8 mouse cellular contexts compared by ENCODE assay signal in the genomic region with DNA sequence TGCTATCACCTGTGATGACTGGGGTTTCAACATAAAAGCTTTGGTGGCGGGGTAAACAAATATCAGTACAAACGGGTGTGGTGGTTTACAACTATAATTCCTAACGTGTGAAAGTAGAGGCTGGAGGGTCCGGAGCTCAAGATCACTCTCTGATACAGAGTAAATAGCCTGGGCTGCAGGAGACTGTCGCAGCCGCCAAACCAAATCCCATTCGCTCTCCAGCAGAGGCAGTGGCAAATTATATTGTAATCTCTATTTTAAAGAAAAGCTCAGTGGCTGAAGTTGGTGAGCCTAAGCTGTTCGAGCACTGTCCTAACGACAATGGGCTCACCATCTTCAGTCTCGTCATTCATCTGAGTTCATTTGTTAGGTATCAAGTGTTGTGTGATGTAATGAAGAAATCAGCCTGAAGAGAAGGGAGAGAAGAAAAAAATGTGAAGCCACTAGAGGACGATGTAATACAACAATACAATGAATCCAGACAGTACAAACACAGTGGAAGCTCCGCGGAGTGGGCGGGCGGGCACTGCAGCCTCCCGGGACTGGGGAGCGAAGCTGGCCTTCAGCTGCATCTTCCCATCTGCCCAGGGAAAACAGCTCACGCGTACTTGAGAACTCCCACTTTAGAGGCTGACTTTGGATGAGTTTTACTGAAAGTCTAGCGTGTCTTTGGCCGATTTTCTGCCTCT. TPM values are rescaled to one million over a fixed set of nuclear protein-coding genes. Genes with fewer than 3 reads are reported as not detected.
DNase-seq lines count a peak whose midpoint lies in the region; ATAC-seq and TF ChIP-seq lines count a peak whose summit lies in the region.

No protein-coding gene starts in this region.

- no peaks in the 10 kb centered on the region for H3K9me3 ChIP-seq in liver, postnatal 0 days (ENCODE audit: low read length)
- H3K9me3 ChIP-seq in liver, embryonic 12.5 days (replicated peaks), result no peaks in the 10 kb centered on the region

- ATAC-seq in liver, postnatal 0 days, result no peak
- no peak for ATAC-seq in liver, embryonic 12.5 days

- peak; percentile 36 for TF ChIP-seq CTCF in liver, postnatal 0 days (IDR thresholded peaks at IDR 0.05; ENCODE audit: low read depth)

- H3K9ac ChIP-seq in liver, postnatal 0 days (replicated peaks), result no peak overlapping the region
- no peak overlapping the region for H3K9ac ChIP-seq in liver, embryonic 12.5 days

- H3K4me1 ChIP-seq in liver, postnatal 0 days (ENCODE audit: insufficient read depth), result peaks cover 3% of the 10 kb centered on the region; the same call in 1 of the 2 replicates
- no peaks in the 10 kb centered on the region for H3K4me1 ChIP-seq in liver, embryonic 12.5 days

- H3K4me2 ChIP-seq in liver, postnatal 0 days (ENCODE audit: low read depth, low read length), result no peak overlapping the region
- no peak overlapping the region for H3K4me2 ChIP-seq in liver, embryonic 12.5 days

- no peak for TF ChIP-seq EP300 in liver, postnatal 0 days (IDR thresholded peaks at IDR 0.05; ENCODE audit: low read depth)

- no peak overlapping the region for H3K4me3 ChIP-seq in liver, postnatal 0 days (ENCODE audit: low read depth, low read length)
- H3K4me3 ChIP-seq in liver, embryonic 12.5 days, result no peak overlapping the region

- H3K27ac ChIP-seq in liver, postnatal 0 days (ENCODE audit: low read depth), result no peak overlapping the region
- H3K27ac ChIP-seq in liver, embryonic 12.5 days, result no peak overlapping the region

- H3K36me3 ChIP-seq in liver, postnatal 0 days (replicated peaks; ENCODE audit: insufficient read depth, low read length), result no peaks in the 10 kb centered on the region
- H3K36me3 ChIP-seq in liver, embryonic 12.5 days, result no peaks in the 10 kb centered on the region

- H3K27me3 ChIP-seq in liver, postnatal 0 days (ENCODE audit: insufficient read depth, low read length), result no peaks in the 10 kb centered on the region
- no peaks in the 10 kb centered on the region for H3K27me3 ChIP-seq in liver, embryonic 12.5 days (replicated peaks)

- no peak for DNase-seq in liver, postnatal 0 days
- DNase-seq in cerebellum, postnatal 14 days, result peak; percentile 30 to 48
- DNase-seq in gastrocnemius, postnatal 25 days, result peak; percentile 63
- DNase-seq in kidney, postnatal 14 days, result peak; percentile 64
- peak; percentile 40 to 71 for DNase-seq in lung, postnatal 4 days
- DNase-seq in telencephalon, adult 2 months (ENCODE audit: low read depth, low spot score), result peak; percentile 68
- no peak for DNase-seq in adipocyte (ENCODE audit: low spot score)

- 56% methylated on average over 21 of the region's 21 CpGs for WGBS in liver, postnatal 0 days (ENCODE audit: insufficient replicate concordance)
- WGBS in liver, embryonic 12.5 days (ENCODE audit: insufficient replicate concordance), result 60% methylated on average over 21 of the region's 21 CpGs

RNA-seq across cellular contexts. Expression of gene Slc30a5, which starts 13.8 kb away (rescaled TPM):
- 18.8 and 18.9 TPM in 2 replicates for polyA plus RNA-seq in liver, postnatal 0 days (2015; fragmentation: Nextera tagmentation; extraction: Ambion mirVana)
- 40.8 and 45.1 TPM in 2 replicates for polyA plus RNA-seq in liver, embryonic 12.5 days (2016; fragmentation: Nextera tagmentation; extraction: Ambion mirVana)
- total RNA-seq in gastrocnemius, postnatal 25 days (2021), result 10 to 100 TPM; 10.5 to 11.3 TPM

Comparison
In these comparisons a context has a peak if more than half of its experiments do, and no peak if none do; other contexts are left out.
1. DNase-seq: peak in cerebellum, postnatal 14 days (2 of 2), gastrocnemius, postnatal 25 days (single experiment), kidney, postnatal 14 days (single experiment), lung, postnatal 4 days (2 of 2) and telencephalon, adult 2 months (single experiment); none in liver, postnatal 0 days (single experiment) and adipocyte (single experiment).